Mouse (Mus musculus) liver, adult 2 months (tissue): ENCODE measurements at regions not wholly inside any gene's neighbourhood (a gene's known extent, or its start where the extent isn't known, plus 50 kb on each side); places are given as distances from the start of the nearest gene placed in this dataset.
"Not testable (repeated sequence)": the region's sequence is repeated elsewhere in the genome, so short reads cannot be mapped to it uniquely, and the experiment has no call there.

ENCODE experiments used
- DNase-seq: peaks from one replicate; pipeline ENCODE4 v3.0.0-alpha.2; 2011; ENCODE audit warnings: low read depth, low spot score; ENCODE audit errors: extremely low read depth
- H3K27ac ChIP-seq: fragments of 200-500 bp; replicated peaks from 2 replicates; pipeline ENCODE4 v1.5.1; 2012; ENCODE audit warnings: low read depth, mild to moderate bottlenecking, control low read depth, inconsistent platforms, low read length; ENCODE audit not compliant: insufficient read depth
- H3K27me3 ChIP-seq: fragments of 200-500 bp; 2 replicates; pipeline ENCODE4 v1.6.1; 2012; ENCODE audit warnings: mild to moderate bottlenecking, moderate library complexity, low read length, inconsistent platforms; ENCODE audit not compliant: control insufficient read depth, insufficient read depth
- H3K36me3 ChIP-seq: fragments of 200-500 bp; 2 replicates; pipeline ENCODE4 v1.6.1; 2012; ENCODE audit warnings: low read length, inconsistent platforms; ENCODE audit not compliant: control insufficient read depth, insufficient read depth
- H3K4me1 ChIP-seq: fragments of 200-500 bp; 2 replicates; pipeline ENCODE4 v1.6.1; 2011; ENCODE audit warnings: low read length; ENCODE audit not compliant: control insufficient read depth, insufficient read depth
- H3K4me3 ChIP-seq: fragments of 200-500 bp; 2 replicates; pipeline ENCODE4 v1.5.1; 2011; ENCODE audit warnings: low read depth, mild to moderate bottlenecking, control low read depth, low read length, moderate library complexity; ENCODE audit not compliant: insufficient read depth
- H3K79me2 ChIP-seq: fragments of 200-500 bp; 2 replicates; pipeline ENCODE4 v1.6.1; 2012; ENCODE audit warnings: inconsistent platforms, mild to moderate bottlenecking, low read length, moderate library complexity; ENCODE audit not compliant: control insufficient read depth, insufficient read depth
- H3K9ac ChIP-seq: fragments of 200-500 bp; 2 replicates; pipeline ENCODE4 v1.6.1; 2012; ENCODE audit warnings: low read depth, mild to moderate bottlenecking, control low read depth, inconsistent platforms, low read length
- CTCF ChIP-seq: fragments of 200-500 bp; IDR thresholded peaks from 2 replicates; pipeline ENCODE4 v1.5.1; 2011; ENCODE audit warnings: low read depth, low read length, control low read depth
- POLR2A ChIP-seq: fragments of 200-500 bp; IDR thresholded peaks from 2 replicates; pipeline ENCODE4 v1.6.1; 2011; ENCODE audit warnings: low read length, control low read depth; ENCODE audit not compliant: insufficient read depth; ENCODE audit errors: extremely low read depth
- WGBS: fragments of 180-500 bp; shearing (Covaris S2); methylation state at CpG from one replicate; pipeline ENCODE4 v1.1.7; 2018; 5-methylcytosine and 5-hydroxymethylcytosine counted together

GRCm38 (mm10) chr13:6829882-6830281 lies 181.3 kb upstream of the Pfkp start:
- Histone ChIP-seq H3K27me3 (no peaks in the 10 kb centered on the region), H3K4me3 (no peak overlapping the region), H3K36me3 (no peaks in the 10 kb centered on the region), H3K27ac (no peak overlapping the region), H3K79me2 (no peaks in the 10 kb centered on the region), H3K9ac (no peak overlapping the region), H3K4me1 (no peaks in the 10 kb centered on the region)
- 53% methylated on average over 1 of the region's 1 CpGs for WGBS
- no peak for TF ChIP-seq POLR2A
- no peak for TF ChIP-seq CTCF
- peak; percentile 58 for DNase-seq

GRCm38 (mm10) chr13:6829346-6829745 lies 180.8 kb upstream of the Pfkp start:
- WGBS = 78% methylated on average over 5 of the region's 5 CpGs
- H3K9ac ChIP-seq = no peak overlapping the region
- DNase-seq = no peak

DNA sequence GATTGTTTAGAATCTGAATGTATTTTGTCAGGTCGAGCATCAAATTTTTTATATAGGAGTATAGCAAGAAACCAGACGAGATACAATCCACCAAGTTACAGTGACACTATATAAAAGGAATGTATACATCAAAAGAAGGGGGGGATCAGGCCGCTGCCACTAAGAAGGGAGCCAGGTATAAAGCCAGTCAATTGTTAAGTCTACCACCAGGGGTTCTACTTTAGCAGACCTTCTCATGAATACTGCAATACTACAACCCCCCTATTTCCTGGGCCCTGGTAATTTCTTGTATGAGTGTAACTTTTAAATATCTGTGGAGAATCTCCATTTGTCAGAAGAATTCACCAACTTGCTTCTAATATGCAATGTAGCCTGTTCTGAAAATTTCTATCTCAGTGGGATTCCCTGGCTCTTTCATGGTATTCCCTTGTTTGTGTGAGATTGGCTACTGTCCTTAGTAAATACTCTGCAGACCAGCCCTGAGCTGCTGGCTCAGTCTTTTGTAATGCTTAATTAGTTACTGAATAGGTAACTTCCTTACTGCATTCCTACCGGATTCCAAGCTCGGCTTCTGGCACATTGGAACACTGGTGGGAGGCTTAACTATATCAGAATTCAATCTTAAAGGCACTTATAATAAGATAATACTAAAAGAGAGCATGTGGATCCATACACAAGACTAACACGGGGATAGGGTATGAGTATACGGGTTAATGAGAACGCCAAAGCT lies 180.2 kb upstream of the Pfkp start:
- not testable (repeated sequence) for H3K79me2 ChIP-seq, H3K36me3 ChIP-seq, H3K4me1 ChIP-seq, H3K27me3 ChIP-seq, H3K9ac ChIP-seq, H3K27ac ChIP-seq, H3K4me3 ChIP-seq
- WGBS = 70% methylated on average over 8 of the region's 8 CpGs
- peak; percentile 2 for DNase-seq

More at GRCm38 (mm10) chr13:6829346-6829745, 180.8 kb upstream of the Pfkp start:
- Histone ChIP-seq H3K27ac (no peak overlapping the region; the same call in 1 of the 2 replicates), H3K27me3 (no peaks in the 10 kb centered on the region), H3K79me2 (no peaks in the 10 kb centered on the region), H3K4me1 (no peaks in the 10 kb centered on the region), H3K4me3 (no peak overlapping the region), H3K36me3 (no peaks in the 10 kb centered on the region)
- no peak for TF ChIP-seq POLR2A

GRCm38 (mm10) chr13:6802243-6803157 lies 153.9 kb upstream of the Pfkp start:
- no peak overlapping the region for H3K27ac ChIP-seq
- H3K36me3 ChIP-seq = no peaks in the 10 kb centered on the region
- TF ChIP-seq POLR2A (no peak), CTCF (no peak)
- 61% methylated on average over 5 of the region's 5 CpGs for WGBS
- no peaks in the 10 kb centered on the region for H3K79me2 ChIP-seq
- H3K9ac ChIP-seq = no peak overlapping the region
- DNase-seq = peak; percentile 34
- H3K4me3 ChIP-seq = no peak overlapping the region
- H3K4me1 ChIP-seq = no peaks in the 10 kb centered on the region
- H3K27me3 ChIP-seq = no peaks in the 10 kb centered on the region

- Histone ChIP-seq H3K36me3 (no peaks in the 10 kb centered on the region), H3K4me3 (no peak overlapping the region), H3K4me1 (no peaks in the 10 kb centered on the region), H3K27me3 (no peaks in the 10 kb centered on the region), H3K27ac (no peak overlapping the region), H3K79me2 (no peaks in the 10 kb centered on the region), H3K9ac (no peak overlapping the region)
- DNase-seq = no peak
- 90% methylated on average over 6 of the region's 6 CpGs for WGBS
- TF ChIP-seq CTCF = no peak
- TF ChIP-seq POLR2A = no peak
Measured at GRCm38 (mm10) chr13:6767936-6768588, 119.5 kb upstream of the Pfkp start.
